Mouse (Mus musculus) gastrocnemius, postnatal 14 days (tissue): ENCODE measurements around the gene Prcd. TPM values are rescaled to one million over a fixed set of nuclear protein-coding genes. Genes with fewer than 3 reads are reported as not detected.
"Not testable (repeated sequence)": the region's sequence is repeated elsewhere in the genome, so short reads cannot be mapped to it uniquely, and the experiment has no call there.

Experiments
- DNase-seq: peaks from one replicate; pipeline ENCODE4 v3.0.0; 2021; ENCODE audit warnings: mixed read lengths
- intact Hi-C: fragments of 180-260 bp; cut with DNase I; formaldehyde crosslinking; loops from one replicate; pipeline ENCODE4 v1.15.1; 2025; ENCODE audit warnings: low total_unique reads
- total RNA-seq, 2 experiments: library from RNA; stranded (reverse); gene quantifications; 2 replicates each; pipeline ENCODE4 v1.2.3; 2021

Gene Prcd
- total RNA-seq, 2 experiments from 2014 or later = 0.49 to 0.84 TPM

DNA sequence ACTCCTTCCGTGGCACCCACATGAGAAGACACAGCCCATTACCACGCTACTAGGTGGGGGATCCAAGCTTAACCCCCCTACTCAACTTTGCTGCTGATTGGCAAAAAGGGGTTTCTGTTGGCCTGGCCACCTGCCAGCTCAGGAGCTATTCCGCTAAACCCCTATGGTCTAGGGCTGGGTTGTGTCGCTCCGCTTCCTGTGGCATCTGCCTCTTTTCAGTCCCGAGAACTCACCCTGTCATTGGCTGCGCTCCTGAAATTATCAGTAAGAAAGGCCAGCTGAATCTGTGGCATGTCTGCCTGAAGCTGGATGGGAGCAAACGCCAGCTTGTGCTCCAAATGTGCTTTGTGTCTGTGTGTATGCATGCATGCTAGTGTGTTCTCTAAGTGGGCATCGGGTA lies 6.8 kb downstream of the Prcd start:
- intact Hi-C loops = no loop called here
- DNase-seq = no peak

GRCm38 (mm10) chr11:116661291-116661947 lies 8.1 kb downstream of the Prcd start:
- no peak for DNase-seq
- intact Hi-C loops = no loop called here

GRCm38 (mm10) chr11:116661948-116662377 lies 8.6 kb downstream of the Prcd start:
- DNase-seq = no peak

DNA sequence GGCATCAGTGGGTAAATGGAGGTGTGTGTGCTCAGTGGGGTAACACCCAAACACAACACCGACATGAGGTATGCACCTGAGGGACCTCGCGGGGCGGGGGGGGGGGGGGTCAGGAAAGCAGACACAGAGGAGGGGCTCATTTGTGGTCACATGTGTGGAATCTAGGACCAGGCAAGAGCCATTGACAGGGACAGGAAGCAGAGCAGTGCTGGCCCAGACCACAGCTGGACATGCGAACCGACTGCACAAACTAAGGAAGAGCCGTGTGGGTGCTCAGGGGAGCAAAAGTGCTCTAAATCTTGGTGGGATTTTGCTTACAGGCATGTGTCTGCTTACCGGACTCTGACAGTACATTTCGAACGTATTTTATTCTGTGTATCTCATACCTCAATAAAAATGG lies 12.0 kb downstream of the Prcd start:
- no peak for DNase-seq
- intact Hi-C loops = no loop called here

More at GRCm38 (mm10) chr11:116661948-116662377, 8.6 kb downstream of the Prcd start:
- intact Hi-C loops = no loop called here

GRCm38 (mm10) chr11:116666566-116666965 lies 13.2 kb downstream of the Prcd start:
- no peak for DNase-seq
- intact Hi-C loops = no loop called here

GRCm38 (mm10) chr11:116667012-116667411 lies 13.7 kb downstream of the Prcd start:
- intact Hi-C loops, DNase-seq: not testable (repeated sequence)

- no peak for DNase-seq
- intact Hi-C loops = loop anchor here (2.0 kb wide), 1 partner anchor 21 kb away; no protein-coding TSS in a partner anchor
These were observed 14.6 kb downstream of the Prcd start for GRCm38 (mm10) chr11:116667930-116668329.

GRCm38 (mm10) chr11:116668381-116668825 lies 15.1 kb downstream of the Prcd start:
- intact Hi-C loops = loop anchor here (2.0 kb wide), 1 partner anchor 22 kb away; no protein-coding TSS in a partner anchor
- DNase-seq = no peak

DNA sequence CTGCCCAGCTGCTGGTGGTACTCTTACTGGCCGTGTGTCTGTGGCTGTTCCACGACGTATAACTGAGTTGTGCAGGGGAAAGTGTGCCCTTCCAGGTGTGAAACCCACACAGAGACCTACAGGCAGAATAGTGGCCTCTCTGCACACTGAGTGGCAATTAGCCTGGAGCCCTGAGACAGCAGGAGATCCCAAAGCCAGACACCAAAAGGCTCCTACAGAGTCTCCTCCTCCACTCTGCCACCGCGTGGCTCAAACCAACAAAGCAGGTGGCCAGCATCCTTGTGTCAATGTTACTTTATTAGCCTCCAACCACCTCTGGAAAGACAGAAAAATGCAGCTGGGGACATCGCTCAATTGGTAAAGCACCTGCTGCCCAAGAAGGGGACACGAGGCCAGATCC lies 15.5 kb downstream of the Prcd start:
- DNase-seq = no peak
- intact Hi-C loops = loop anchor here (2.0 kb wide), 1 partner anchor 22 kb away; no protein-coding TSS in a partner anchor

GRCm38 (mm10) chr11:116669316-116669715 lies 16.0 kb downstream of the Prcd start:
- intact Hi-C loops = loop anchor here (2.0 kb wide), 1 partner anchor 23 kb away; no protein-coding TSS in a partner anchor

GRCm38 (mm10) chr11:116669787-116670365 lies 16.5 kb downstream of the Prcd start:
- intact Hi-C loops = loop anchor here (2.0 kb wide), 1 partner anchor 23 kb away; no protein-coding TSS in a partner anchor
- no peak for DNase-seq

More at GRCm38 (mm10) chr11:116669316-116669715, 16.0 kb downstream of the Prcd start:
- no peak for DNase-seq

DNA sequence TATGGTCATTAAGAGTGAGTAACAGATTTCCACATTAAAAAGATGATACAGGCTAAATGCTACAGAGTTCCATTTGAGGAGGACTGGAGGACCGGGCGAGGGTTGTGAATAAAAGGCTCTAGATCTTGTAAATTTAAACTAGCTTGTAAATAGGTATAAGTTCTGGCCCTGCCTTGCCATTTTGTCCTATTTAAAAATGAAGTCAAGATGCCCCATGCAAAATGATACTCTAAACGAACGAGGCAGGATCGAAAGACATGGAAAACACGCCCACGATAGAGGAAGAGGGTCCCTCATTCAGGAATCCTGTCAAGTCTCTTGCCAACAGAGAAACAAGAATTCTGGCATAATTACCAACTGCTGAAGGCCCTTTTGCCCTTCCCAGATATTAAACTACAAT lies 17.1 kb downstream of the Prcd start:
- no peak for DNase-seq
- intact Hi-C loops = no loop called here

DNA sequence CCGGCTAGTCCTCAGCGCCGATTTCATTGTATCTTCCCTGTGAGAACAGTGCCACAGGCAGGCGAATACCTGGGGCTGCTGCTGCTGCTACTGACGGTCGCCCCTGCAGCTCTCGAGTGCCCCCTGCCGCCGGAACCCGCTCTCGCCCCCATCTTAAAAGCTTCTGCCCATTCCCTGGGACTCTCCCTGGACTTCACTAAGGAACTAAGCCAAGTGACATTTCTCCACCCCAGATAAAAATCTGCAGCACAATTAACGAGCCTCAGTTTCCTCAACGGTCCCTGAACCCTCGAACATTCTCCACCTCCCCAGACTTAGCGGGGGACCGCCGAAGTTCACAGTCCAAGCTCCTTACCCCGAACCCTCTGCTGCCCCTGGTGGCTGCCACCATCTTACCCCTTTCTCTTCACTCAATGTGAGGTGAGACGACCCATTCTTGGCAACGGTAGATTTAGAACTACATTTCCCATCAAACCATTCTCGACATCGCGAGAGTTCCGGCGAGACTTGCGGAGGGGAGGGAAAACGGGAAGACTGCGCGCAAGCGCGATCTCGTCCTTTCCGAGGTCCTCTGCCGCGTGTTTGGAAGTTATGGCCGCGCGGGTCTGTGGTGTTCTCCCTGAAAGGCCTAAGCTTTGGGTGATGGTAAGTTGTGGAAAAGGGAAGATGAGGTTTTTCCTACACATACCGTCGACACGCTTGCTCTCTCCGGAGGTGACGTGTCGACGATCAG lies 17.9 kb downstream of the Prcd start:
- intact Hi-C loops = no loop called here
- peak; percentile 95 for DNase-seq

GRCm38 (mm10) chr11:116671845-116672434 lies 18.6 kb downstream of the Prcd start:
- intact Hi-C loops = no loop called here
- DNase-seq = no peak

DNA sequence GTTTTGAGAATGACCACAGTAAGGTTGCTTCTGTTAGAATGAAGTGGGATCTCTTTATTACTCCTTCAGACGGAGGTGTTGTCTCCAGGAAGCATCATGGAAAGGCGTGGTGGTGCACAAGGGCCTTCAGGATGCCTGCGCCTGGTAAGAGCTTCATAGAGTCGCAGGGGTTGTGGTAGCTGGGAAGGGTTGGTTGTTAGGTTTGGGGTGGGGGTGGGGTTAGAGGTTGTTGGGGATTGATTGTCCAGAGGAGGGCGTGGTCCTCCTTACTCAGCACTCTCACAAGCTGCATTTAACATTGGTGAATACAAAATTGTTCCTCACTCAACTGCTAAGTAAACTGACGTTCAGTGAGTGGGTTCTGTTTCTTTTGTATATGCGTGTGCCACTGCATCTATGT lies 19.3 kb downstream of the Prcd start:
- intact Hi-C loops = no loop called here
- no peak for DNase-seq

- intact Hi-C loops = no loop called here
- no peak for DNase-seq
These were observed 20.1 kb downstream of the Prcd start for GRCm38 (mm10) chr11:116673410-116673809.

DNA sequence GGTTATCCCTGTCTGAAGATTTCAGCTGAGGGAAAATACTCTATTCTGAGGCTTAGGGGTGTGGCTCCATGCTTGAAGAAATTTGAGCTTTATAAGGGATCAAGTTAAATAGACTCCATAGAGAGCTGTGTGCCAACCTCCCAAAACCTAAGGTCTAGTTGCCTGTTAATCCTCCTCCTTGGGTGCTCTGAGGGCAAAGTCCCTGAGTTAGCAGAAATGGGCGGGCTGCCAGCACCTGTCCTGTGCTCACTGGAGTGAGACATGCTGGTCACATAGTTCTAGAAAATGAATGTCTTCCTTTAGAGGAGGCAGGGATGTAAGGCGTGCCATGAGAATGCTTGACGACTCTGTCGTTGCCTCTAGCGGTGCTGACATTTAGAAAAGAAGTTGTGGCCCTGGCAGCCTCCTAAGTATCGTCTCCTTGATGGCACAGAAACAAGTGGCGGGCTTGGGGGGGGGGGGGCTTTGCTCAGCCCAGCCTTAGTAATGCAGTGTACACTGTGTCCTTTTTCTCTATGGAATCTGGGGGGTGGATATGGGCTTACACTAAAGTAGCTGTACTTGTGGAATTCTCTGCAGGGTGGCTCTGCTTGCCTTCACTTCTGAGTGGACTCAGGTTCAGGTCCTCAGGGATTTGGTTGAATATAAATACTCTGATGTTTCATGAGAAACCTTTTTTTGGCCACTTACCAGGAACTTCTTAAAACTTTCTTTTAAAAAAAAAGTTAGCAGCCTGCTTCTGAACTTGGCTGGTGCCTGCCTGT lies 21.5 kb downstream of the Prcd start:
- no peak for DNase-seq
- intact Hi-C loops = no loop called here

DNA sequence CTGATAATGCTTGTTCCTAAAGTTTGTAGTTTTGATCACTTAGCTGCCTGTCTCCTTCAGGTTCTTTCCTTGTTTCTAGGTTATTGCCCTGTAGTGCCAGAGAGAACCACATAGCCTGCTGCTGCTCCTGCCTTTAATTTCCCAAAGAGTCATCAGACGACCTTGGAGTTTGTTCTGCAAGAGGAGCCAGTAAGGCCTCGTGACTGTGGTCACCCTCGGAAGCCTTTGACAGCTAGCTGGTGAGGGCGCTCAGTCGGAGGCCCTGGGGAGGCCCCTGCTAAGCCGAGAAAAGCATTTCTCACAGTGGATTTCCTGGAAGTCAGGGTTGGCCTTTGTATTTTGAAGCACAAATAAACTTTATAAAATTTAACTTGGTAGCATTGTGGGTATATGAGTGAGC lies 22.1 kb downstream of the Prcd start:
- DNase-seq, intact Hi-C loops: not testable (repeated sequence)
